Mouse (Mus musculus): ENCODE results near the gene Vill. TPM values are rescaled to one million over a fixed set of nuclear protein-coding genes. Genes with fewer than 3 reads are reported as not detected.

Vill gene
- polyA plus RNA-seq, 1 experiment from 2014 or later = 11.5 TPM

DNA sequence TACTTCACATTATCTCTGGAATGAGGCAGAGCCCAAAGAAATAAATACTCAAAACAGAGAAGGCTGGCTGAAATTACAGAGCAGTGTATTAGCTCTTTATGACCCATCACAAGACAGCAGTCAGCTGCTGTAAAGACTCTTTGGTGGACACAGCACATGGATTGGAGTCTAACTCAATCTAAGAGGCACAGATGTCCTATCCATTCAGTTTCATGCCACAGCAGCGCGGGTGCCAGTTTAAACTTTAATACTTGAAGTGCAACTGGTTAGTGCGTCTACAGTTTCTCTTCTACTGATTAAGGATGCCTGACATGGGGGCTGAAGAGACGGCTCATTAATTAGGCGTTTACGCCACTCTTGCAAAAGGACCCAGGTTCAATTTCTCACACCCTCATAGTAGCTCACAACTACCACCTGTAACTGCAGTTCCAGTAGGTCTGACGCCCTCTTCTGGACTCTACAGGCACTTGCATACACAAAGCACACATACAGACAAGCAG is 26.7 kb upstream of the Vill start:
- Histone ChIP-seq H3K4me1 (no peaks in the 10 kb centered on the region; the same call in 1 of the 2 replicates), H3K4me3 (no peak overlapping the region), H3K36me3 (peaks cover 30% of the 10 kb centered on the region), H3K27me3 (replicated peaks) (no peaks in the 10 kb centered on the region), H3K27ac (replicated peaks) (no peak overlapping the region), H3K9me3 (no peaks in the 10 kb centered on the region), H3K4me2 (no peak overlapping the region), H3K9ac (no peak overlapping the region)
- ATAC-seq (ENCODE audit: extremely low read depth, insufficient number of reproducible peaks, low FRiP score, low TSS enrichment) = no peak
- 86% methylated on average over 7 of the region's 7 CpGs for WGBS

DNA sequence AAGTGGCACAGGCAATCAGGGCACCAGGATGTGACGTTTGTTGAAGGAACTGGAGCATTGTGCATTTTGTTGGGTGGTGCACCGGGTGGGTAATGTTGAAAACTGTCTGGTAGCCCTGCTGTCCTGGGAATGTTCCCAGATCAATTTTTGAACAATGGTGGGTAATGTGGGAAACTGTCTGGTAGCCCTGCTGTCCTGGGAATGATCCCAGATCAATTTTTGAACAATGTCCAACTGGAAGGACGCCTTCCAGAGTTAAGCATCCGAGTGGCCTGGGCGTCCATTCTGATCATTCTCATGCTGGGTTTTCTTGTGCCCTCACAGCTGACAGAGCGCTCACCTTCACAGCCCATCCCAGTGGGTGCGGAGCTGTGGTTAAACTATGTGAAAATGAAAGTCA is 25.2 kb upstream of the Vill start:
- peaks cover 32% of the 10 kb centered on the region for H3K36me3 ChIP-seq
- no peaks in the 10 kb centered on the region for H3K9me3 ChIP-seq
- H3K27ac ChIP-seq (replicated peaks) = no peak overlapping the region
- WGBS = 84% methylated on average over 7 of the region's 7 CpGs
- no peak for ATAC-seq (ENCODE audit: extremely low read depth, insufficient number of reproducible peaks, low FRiP score, low TSS enrichment)
- H3K4me3 ChIP-seq = no peak overlapping the region
- no peaks in the 10 kb centered on the region for H3K27me3 ChIP-seq (replicated peaks)
- H3K4me1 ChIP-seq = peaks cover 14% of the 10 kb centered on the region
- H3K4me2 ChIP-seq = no peak overlapping the region
- H3K9ac ChIP-seq = no peak overlapping the region

DNA sequence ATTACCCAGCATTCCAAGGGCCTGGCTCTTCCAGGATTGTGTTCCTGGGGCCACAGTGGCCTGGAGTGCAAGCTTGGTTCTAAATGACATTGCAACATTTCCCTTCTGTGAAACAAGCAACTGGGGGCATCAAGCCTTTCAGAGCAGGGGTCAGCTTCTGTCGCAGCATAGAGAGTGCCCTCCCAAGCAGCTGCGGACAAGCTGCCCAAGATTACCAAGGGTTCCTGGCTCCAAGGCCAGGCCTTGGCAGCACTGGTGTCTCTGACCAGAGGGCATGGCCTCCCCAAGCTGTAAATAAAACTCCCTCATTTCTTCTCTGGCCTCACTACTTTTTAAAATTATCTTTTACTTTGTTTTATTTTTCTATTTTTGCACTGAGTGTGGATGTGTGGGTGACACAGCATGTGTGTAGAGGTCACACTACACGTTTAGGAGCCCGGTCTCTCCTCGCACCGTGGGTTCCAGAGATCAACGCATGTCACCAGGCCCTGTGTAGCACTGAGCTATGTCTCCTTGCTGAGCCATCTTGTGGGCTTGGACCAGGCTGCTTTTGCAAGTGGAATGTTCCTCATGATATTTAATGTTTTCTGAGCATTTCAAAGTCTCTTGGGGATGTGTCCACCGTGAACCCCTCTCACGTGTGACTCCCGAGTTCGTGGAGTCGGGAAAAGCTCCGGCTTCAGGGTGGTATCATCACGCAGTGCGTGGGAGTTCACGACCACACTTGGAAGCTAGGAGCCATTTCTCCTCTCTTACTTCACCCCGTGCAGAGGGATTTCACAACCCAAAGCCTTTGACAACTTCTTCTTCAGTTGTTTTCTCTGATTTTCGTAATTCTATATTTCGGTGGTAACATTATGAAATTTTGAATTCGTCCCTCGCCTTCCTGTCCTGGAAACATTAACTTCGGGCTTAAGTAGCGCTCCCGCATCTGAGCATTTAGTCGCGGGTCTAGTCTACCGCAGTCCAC is 24.1 kb upstream of the Vill start:
- Histone ChIP-seq H3K4me1 (peaks cover 21% of the 10 kb centered on the region), H3K9me3 (no peaks in the 10 kb centered on the region), H3K4me2 (no peak overlapping the region), H3K36me3 (peaks cover 38% of the 10 kb centered on the region), H3K4me3 (no peak overlapping the region), H3K27ac (replicated peaks) (no peak overlapping the region), H3K9ac (no peak overlapping the region), H3K27me3 (replicated peaks) (no peaks in the 10 kb centered on the region)
- 89% methylated on average over 27 of the region's 27 CpGs for WGBS
- no peak for ATAC-seq (ENCODE audit: extremely low read depth, insufficient number of reproducible peaks, low FRiP score, low TSS enrichment)

DNA sequence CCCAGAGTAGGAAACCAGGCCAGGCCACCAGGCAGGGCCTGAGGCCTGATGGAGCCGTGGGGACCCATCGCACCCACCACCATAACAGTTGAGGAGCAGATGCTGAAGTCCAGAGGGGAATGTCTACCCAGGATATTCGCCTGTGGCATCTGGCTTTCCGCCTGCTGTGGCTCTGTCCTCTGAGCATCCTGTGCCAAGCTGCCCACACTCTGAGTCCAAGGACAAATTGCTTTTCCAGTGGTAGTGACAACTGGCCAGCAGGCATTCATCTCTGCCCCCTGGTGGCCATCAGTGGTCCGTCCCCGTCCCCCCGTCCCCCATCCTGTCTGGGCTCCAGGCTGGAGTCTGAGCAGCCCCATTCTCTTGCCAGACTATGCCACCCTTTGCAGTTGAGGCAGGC is 23.0 kb upstream of the Vill start:
- Histone ChIP-seq H3K9ac (no peak overlapping the region), H3K9me3 (no peaks in the 10 kb centered on the region), H3K27me3 (replicated peaks) (no peaks in the 10 kb centered on the region), H3K4me3 (no peak overlapping the region), H3K27ac (replicated peaks) (no peak overlapping the region), H3K4me2 (no peak overlapping the region), H3K4me1 (peaks cover 21% of the 10 kb centered on the region), H3K36me3 (peaks cover 49% of the 10 kb centered on the region)
- no peak for ATAC-seq (ENCODE audit: extremely low read depth, insufficient number of reproducible peaks, low FRiP score, low TSS enrichment)
- 47% methylated on average over 7 of the region's 7 CpGs for WGBS

DNA sequence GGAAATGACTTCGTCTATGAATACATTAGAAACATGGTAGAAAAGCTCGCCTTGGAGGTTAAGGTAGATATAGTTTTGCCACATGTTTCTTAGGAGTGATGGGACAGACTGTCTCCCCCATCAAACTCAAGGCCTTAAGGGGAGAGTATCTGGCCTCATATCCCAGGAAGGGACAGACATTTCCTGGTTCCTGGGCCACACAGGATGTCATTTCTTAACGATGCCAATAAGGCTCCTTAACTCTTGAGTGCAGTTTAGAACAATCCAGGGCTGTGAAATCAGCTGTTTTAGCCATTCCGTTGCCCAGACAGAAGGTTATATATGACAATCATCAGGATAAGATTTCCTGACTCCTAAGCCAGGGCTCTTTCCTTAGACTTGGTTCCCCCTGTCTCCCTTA is 21.5 kb upstream of the Vill start:
- no peak for ATAC-seq (ENCODE audit: extremely low read depth, insufficient number of reproducible peaks, low FRiP score, low TSS enrichment)
- Histone ChIP-seq H3K4me2 (no peak overlapping the region), H3K27me3 (replicated peaks) (no peaks in the 10 kb centered on the region), H3K9ac (no peak overlapping the region), H3K9me3 (no peaks in the 10 kb centered on the region), H3K27ac (replicated peaks) (no peak overlapping the region), H3K4me3 (no peak overlapping the region), H3K36me3 (peaks cover 58% of the 10 kb centered on the region), H3K4me1 (peaks cover 31% of the 10 kb centered on the region)
- 76% methylated on average over 4 of the region's 4 CpGs for WGBS

DNA sequence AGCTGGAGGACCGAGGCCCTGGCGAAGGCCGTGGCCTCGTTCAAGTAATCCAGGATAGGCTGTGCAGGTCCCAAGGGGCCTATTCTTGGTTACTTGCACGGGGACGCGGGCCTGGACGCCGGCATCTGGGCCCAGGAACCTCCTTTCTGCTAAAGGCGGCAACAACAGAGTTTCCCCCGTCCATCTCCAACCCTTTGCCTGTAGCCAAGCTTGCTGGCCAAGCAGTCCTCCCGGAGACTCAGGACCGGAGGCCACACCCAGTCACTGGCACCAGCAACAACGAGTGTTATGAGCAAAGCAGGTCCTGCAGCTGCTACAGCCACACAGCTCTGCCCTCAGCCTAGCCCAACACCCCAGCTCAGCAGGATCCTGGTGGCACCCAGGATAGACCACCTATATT is 20.8 kb upstream of the Vill start:
- no peaks in the 10 kb centered on the region for H3K9me3 ChIP-seq
- H3K36me3 ChIP-seq = peaks cover 58% of the 10 kb centered on the region
- no peak overlapping the region for H3K4me3 ChIP-seq
- no peak for ATAC-seq (ENCODE audit: extremely low read depth, insufficient number of reproducible peaks, low FRiP score, low TSS enrichment)
- no peaks in the 10 kb centered on the region for H3K27me3 ChIP-seq (replicated peaks)
- WGBS = 71% methylated on average over 14 of the region's 14 CpGs
- H3K4me2 ChIP-seq = no peak overlapping the region
- H3K27ac ChIP-seq (replicated peaks) = 0 out of 2 replicates have a peak overlapping the region, but pooled peaks have one; percentile 7
- H3K9ac ChIP-seq = no peak overlapping the region
- peaks cover 38% of the 10 kb centered on the region for H3K4me1 ChIP-seq

DNA sequence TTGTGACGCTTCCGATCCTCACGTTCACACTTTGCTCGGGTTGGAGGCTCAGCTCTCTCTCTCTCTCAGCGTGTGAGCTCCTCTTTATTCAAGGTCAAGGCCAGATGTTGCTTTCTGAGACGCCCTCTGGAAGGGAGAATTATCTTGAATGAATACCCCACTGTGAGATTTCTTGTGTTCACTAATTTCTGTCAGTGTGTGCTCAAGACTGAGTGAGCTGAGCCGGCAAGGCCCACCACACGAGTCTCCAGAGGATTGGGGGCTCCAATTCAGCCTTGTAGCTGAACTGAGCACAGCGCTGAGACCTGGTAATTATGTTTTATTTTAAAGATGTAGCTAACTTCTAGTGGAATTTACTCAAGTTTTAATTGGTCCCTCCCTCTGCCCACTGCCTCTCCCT is 20.0 kb upstream of the Vill start:
- H3K27ac ChIP-seq (replicated peaks) = peak overlapping the region; percentile 6; the same call in 1 of the 2 replicates

DNA sequence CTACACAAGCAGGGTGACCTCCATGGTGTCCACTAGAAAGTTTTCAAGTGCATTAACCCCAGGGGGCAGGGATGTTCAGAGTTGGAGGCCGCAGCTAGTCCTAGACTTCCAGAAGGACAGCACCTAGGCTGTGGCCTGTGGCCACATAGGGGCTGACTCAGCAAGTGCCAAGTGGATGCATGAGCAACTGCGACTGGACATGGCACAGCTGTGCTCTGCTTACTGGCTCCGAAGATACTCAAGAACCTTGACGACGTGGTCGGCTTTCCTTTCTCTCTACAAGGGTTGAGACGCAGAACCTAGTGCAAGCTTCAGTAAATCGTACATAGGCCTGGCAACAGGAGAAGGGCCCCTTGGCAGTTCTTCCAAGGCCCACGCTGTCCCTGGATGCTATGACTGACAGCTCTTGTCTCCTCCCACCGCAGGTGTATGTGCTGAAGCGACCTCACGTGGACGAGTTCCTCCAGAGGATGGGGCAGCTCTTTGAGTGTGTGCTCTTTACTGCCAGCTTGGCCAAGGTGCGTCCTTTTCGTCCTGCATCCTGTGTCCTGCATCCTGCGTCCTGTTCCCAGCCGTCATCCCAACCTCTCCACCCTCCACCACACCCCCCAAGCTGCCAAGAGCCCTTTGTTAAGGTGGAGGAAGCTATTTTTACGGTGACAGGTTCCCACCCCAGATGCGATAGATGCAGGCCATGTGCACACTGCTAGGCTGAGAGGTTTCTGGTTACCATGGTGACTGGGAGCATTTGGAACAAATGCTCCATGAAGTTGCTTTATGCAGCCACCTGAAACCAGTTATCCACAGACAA is 19.3 kb upstream of the Vill start:
- Histone ChIP-seq H3K4me3 (no peak overlapping the region), H3K27me3 (replicated peaks) (no peaks in the 10 kb centered on the region), H3K4me2 (no peak overlapping the region), H3K27ac (replicated peaks) (no peak overlapping the region), H3K36me3 (peaks cover 56% of the 10 kb centered on the region), H3K4me1 (peaks cover 46% of the 10 kb centered on the region), H3K9ac (no peak overlapping the region), H3K9me3 (no peaks in the 10 kb centered on the region)
- 78% methylated on average over 19 of the region's 19 CpGs for WGBS
- ATAC-seq (ENCODE audit: extremely low read depth, insufficient number of reproducible peaks, low FRiP score, low TSS enrichment) = no peak

More for the DNA sequence above, 20.0 kb upstream of the Vill start:
- Histone ChIP-seq H3K36me3 (peaks cover 57% of the 10 kb centered on the region), H3K4me1 (peaks cover 45% of the 10 kb centered on the region), H3K27me3 (replicated peaks) (no peaks in the 10 kb centered on the region), H3K4me3 (no peak overlapping the region), H3K9me3 (no peaks in the 10 kb centered on the region), H3K9ac (0 out of 2 replicates have a peak overlapping the region, but pooled peaks have one; percentile 30), H3K4me2 (no peak overlapping the region)
- no peak for ATAC-seq (ENCODE audit: extremely low read depth, insufficient number of reproducible peaks, low FRiP score, low TSS enrichment)
- 47% methylated on average over 9 of the region's 9 CpGs for WGBS

DNA sequence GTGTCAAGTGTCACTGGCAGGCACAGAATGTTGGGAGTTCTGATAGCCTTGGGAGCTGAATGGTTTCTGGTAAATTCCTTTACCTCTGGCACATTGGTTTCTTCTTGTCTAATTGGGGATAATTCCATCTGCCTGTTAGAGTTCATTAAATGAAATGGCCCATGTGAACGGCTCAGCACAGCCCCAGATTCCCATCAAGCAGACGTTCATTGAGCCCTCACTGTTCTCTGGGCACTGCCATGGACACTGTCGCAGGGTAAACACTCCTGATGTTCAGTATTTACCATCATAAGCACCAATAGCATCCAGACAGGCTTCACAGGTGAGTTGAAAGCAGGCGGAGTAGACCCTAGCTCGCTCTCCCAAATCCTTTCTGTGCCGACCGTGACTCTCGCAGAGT is 18.5 kb upstream of the Vill start:
- H3K9ac ChIP-seq = no peak overlapping the region
- H3K36me3 ChIP-seq = peaks cover 61% of the 10 kb centered on the region
- no peak overlapping the region for H3K4me3 ChIP-seq
- no peaks in the 10 kb centered on the region for H3K9me3 ChIP-seq
- H3K27me3 ChIP-seq (replicated peaks) = no peaks in the 10 kb centered on the region
- peaks cover 46% of the 10 kb centered on the region for H3K4me1 ChIP-seq
- WGBS = 84% methylated on average over 8 of the region's 8 CpGs
- H3K4me2 ChIP-seq = no peak overlapping the region
- ATAC-seq (ENCODE audit: extremely low read depth, insufficient number of reproducible peaks, low FRiP score, low TSS enrichment) = no peak
- H3K27ac ChIP-seq (replicated peaks) = no peak overlapping the region

DNA sequence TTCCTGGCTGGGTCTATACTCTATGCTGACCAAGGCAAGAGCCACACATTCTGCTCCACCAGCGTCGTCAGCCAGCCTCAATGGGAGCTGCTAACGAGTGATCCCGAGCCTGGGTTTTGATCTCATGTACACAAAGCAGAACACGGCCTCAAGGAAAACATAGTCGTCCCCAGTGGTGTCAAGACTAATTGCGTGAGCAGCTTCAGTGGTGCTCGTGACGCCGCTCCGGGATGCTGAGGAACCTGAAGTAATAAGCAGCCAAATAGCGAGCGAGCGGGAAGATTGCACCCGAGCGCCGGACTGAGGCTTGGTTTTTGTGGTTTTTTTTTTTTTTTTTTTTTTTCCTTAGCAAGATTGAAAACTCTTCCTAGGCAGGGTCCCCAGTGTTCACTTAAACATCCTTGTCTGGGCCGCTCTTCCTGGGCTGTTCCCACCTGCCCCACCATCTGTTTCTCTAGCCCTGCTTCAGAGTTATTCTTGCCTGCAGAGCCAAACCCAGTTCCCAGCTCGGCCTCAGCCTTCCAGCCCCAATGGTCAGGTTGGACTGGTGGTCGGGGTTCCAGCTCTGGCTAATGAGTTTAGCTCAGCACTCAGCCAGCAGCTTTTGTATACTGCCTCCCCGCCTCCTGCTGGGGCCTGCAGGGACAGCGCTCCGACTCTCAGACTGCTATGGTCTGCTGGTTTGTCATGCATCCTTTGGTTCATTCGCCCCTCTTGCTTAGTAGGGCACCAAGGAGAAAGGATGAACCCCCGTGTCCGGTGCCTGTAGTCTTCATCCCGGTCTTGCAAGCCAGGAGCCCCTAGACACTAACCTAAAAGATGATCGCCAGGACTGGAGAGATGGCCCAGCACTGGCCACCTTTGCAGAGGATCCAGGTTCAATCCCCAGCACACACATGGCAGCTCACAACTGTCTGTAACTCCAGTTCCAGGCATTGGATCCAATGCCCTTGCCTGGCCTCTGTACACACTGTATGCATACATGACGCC is 17.6 kb upstream of the Vill start:
- Histone ChIP-seq H3K36me3 (peaks cover 65% of the 10 kb centered on the region), H3K4me2 (no peak overlapping the region), H3K9me3 (no peaks in the 10 kb centered on the region), H3K27ac (replicated peaks) (no peak overlapping the region), H3K4me3 (no peak overlapping the region), H3K9ac (no peak overlapping the region), H3K27me3 (replicated peaks) (no peaks in the 10 kb centered on the region), H3K4me1 (peaks cover 46% of the 10 kb centered on the region)
- ATAC-seq (ENCODE audit: extremely low read depth, insufficient number of reproducible peaks, low FRiP score, low TSS enrichment) = no peak
- 88% methylated on average over 29 of the region's 29 CpGs for WGBS

Data from heart, embryonic 13.5 days (tissue).